Mouse (Mus musculus) adrenal gland, adult 2 months (tissue): Measurements from ENCODE around the gene Aplf. TPM values are rescaled to one million over a fixed set of nuclear protein-coding genes. Genes with fewer than 3 reads are reported as not detected.
A peak's percentile ranks its signal among the peaks of the same experiment; 100 is the strongest.

Experiments
- DNase-seq: peaks from one replicate; pipeline ENCODE4 v3.0.0; 2021
- polyA plus RNA-seq: library from polyadenylated mRNA; depleted of rRNA; stranded (reverse); fragments of >200 nt; gene quantifications from 2 replicates; pipeline ENCODE4 v1.2.3, GENCODE M21; 2012; rRNA removed
- total RNA-seq, 2 experiments: library from RNA; stranded (reverse); gene quantifications; 2 replicates each; pipeline ENCODE4 v1.2.3; 2021

The Aplf gene
- total and polyA plus RNA-seq, 3 experiments: 3.7 to 7.4 (median 5.5) TPM

- no peak for DNase-seq
Observed at GRCm38 (mm10) chr6:87623151-87623550, 48.8 kb downstream of the Aplf start.

GRCm38 (mm10) chr6:87621281-87621680 lies 50.7 kb downstream of the Aplf start:
- DNase-seq: peak; percentile 75

GRCm38 (mm10) chr6:87618021-87618420 lies 54.0 kb downstream of the Aplf start:
- no peak for DNase-seq

DNA sequence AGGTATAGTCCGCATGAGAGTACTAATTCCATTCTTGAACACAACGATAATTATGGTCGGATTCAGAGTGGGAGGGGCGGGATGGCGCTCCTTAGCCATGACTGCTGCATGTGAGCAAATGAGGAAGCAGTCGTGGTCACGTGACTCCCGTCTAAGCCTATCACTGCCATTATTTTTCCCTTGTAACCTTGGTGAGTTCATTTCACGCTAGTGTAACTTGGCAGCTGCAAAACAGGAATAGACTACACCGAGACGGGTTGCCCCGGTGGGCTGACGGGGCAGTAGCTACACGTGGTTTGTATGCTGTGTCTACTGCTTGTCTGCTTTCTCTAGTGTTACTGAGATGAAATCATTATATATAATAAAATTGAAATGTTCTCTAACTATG lies 56.3 kb downstream of the Aplf start:
- DNase-seq: no peak

DNA sequence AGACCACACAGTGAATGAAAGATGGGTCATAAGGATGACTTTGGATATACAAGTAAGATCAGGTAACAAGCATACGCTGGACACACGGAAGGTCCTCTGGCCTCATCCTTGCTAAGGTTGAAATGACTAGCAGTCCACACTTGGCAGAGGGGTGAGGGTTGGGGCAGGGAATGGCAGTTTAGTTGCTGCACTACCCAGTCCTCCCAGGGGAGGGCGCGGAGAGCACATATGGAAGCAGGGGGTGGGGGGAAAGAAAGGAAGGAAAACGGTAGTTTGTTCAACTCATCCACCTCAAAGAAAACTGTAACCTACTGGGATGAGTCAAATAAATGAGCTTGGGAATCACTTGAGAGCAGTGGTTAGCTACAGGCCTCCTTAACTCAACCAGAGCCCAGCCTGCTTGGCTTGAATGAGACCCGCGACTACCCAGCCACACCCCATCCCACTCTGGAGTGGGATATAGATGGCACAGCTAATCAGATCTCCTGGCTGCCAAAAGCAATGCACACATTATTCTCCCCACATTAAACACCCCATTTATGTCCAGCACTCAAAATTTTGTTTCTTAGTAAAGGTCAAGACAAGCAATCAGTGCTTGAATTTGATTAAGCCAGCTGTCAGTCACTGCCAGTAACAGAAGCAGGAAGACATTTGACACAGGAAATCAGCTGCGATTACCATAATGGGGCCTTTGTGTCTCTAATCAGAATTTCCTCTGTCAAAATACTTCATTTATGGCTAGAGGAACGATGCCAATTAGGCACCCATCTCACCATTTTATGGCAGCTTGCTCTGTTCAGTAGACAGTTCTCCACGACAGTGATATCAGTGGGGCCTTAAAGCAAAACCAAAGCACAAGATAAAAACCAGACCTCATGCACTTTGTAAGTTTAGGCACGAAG lies 56.9 kb downstream of the Aplf start:
- peak; percentile 54 for DNase-seq

DNA sequence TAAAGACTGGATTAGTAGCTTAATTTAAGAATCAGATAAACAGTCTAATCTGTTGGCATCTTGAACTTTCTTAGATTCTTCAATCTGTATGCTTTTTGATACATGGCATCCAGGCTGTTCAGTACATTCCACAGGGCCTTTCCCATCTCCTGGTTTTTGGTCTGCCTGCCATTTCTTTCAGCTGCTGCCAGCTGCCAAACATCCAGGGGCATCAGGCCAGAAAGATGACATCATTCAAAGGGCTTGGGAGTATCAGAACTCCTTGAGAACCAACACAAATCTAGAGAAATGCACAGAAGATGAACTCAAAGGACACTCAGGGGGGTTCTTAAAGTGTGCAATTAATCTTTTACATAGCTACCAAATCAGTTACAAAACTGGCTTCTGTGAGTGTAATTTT lies 72.2 kb downstream of the Aplf start:
- DNase-seq: peak; percentile 70

DNA sequence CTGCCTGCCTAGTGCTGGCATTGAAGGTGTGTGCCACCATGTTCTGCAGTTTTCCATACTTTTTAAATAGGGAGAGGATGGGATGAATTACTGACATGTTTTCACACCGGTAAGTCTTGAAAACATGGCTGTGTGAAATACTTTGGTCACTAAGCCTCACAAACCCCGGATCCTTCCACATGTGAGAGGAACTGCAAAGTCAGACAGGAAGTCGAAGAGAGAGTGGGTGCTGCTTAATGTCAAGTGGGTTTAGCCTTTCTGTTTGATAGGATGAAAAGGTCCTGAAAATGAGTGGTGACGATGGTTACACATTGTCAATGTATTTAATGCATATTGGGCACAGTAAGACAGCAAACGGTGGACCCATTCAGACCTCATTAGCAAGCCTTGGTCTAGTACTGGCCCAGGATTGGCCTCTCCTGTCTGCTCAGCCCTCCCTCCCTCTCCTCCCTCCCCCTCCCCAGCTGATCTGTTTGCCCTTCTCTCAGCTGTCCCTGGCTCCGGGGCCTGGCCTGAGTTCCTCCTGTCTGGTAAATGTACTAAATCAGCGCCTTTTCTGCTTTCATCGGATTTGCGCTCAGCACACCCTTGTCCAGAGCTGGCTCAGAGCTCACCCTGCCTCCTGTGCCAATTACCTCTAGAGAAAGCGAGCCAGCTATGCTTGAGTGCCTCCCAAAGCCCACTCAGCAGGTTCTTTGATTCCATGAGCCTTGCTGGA lies 74.7 kb downstream of the Aplf start:
- no peak for DNase-seq

DNA sequence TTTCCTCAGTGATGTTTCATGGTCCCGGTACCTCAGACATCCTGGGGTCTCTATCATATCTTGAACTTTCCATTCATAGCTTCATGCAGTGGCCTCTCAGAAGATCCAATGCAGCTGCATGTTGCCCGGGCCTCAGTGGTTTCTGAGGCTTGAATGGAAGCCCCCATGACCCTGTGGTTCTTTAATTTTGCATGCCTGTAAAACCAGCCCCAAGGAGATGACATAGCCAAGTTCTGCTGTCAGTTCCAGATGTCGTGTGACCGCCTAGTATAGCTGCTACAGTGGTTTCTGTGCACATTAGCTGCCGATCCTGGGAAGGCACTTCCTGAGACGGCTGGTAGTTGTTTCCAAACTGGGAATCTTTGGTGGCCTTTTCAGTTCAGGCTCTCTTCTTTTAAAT lies 77.8 kb downstream of the Aplf start:
- no peak for DNase-seq

DNA sequence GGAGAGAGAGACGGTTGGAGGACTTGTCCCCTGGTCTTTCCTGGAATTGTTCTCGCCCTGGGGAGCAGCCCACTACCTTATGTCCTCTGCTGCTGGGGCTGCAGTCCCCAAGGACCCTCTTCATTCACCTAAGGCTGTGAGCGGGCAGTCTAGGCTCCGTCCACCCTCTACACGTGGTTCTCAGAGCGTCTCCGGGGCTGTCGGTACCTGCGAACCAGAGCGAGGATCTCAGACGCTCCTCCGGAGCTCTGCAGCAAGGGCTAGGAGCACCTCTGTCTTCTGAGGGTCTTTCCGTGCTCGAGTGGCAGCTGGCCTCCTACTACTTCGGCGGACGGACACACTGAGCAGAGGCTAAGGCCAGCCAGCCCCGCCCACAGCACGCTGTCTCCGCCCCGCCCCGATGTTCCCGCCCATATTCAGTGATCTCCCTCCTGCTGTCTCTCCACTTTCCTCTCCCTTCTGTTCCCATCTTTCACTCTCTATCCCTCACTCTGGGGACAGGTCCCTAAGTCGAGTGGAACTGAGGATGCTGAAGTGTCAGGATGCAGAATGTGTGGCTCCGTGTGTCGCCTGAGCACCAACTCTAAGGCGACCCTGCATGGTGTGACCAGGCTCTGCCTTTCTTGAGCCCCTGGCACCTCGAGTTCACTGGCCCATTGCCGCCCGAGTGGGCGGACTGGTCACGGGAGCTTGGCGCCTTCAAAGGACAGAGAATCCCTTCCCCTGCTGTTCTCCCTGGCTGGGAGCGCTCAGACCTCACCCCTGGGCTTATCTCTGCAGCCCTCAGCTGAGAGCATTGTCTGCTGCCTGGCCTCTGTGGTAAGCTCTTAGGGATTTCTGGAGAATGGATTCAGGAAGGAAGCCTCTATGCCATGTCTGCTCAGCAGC lies 81.4 kb downstream of the Aplf start, which contains the start of gene Prokr1:
Prokr1 (minus strand) TSS at position 350 of the 888 bp plus-strand sequence.
- peak; percentile 75 for DNase-seq

- DNase-seq: no peak
Observed at GRCm38 (mm10) chr6:87589718-87590393, 82.1 kb downstream of the Aplf start.

GRCm38 (mm10) chr6:87583991-87584390 lies 88.0 kb downstream of the Aplf start:
- no peak for DNase-seq

DNA sequence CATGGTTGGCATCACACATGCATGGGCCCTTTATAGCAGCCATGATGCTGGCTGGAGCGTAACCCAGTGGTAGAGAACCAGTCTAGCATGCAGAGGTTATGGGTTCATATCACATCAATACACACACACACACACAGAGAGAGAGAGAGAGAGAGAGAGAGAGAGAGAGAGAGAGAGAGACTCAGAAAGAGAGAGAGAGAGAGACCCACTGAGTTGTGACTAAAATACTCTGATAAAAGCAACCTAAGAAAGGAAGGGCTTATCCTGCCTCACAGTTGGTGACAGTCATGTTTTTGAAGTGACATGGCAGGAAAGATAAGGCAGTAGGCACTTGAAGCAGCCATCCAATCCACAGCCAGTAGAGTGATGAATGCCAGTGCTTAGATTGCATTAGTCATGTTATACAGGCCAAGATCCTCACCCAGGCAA lies 88.8 kb downstream of the Aplf start:
- no peak for DNase-seq

- peak; percentile 29 for DNase-seq
Observed at GRCm38 (mm10) chr6:87582456-87582855, 89.5 kb downstream of the Aplf start.

GRCm38 (mm10) chr6:87581581-87581980 lies 90.4 kb downstream of the Aplf start:
- DNase-seq: no peak

DNA sequence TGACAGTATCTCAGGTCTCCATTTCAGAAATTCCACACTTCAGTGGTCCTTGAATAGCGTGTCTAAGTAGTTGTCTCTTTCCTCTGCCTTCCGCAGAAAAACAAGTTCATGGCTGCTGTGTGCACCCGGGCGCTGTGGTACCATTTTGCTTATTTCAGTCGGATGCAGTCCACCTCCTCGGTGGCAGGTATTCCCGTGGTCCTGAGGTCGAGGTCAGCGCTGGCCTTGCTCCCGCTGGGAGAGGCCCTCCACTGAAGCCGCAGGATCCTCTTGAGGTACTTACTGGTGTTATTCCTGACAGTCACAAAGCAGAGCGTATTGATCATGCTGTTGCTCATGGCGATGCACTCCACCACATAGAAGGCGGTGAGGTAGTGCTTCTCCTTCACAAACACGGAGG lies 90.9 kb downstream of the Aplf start:
- DNase-seq: no peak

Other genes starting within 250 kb of the Aplf start
- gene Bmp10, start 243.2 kb downstream of the Aplf start, total RNA-seq: not detected
- not detected in 2 replicates for gene Bmp10, start 243.2 kb downstream of the Aplf start, polyA plus RNA-seq
- 1 to 10 TPM; 3.1 TPM for gene Arhgap25, start 138.9 kb downstream of the Aplf start, total RNA-seq
- gene Arhgap25, start 138.9 kb downstream of the Aplf start, polyA plus RNA-seq: 0.39 and 0.49 TPM in 2 replicates
- under 1 TPM; 0.37 to 0.93 TPM for gene Prokr1, start 81.5 kb downstream of the Aplf start, total RNA-seq
- gene Prokr1, start 81.5 kb downstream of the Aplf start, polyA plus RNA-seq: 0.13 and 0.23 TPM in 2 replicates
- gene Efcc1, start 58.7 kb upstream of the Aplf start, total RNA-seq: 1 to 10 TPM in 1 of 2 experiments, under 1 TPM in 1; 0.63 to 1.1 TPM
- gene Efcc1, start 58.7 kb upstream of the Aplf start, polyA plus RNA-seq: 1.1 and 1.4 TPM in 2 replicates
- under 1 TPM in 1 of 2 experiments, not detected in 1; 0.45 TPM for gene Gp9, start 105.9 kb upstream of the Aplf start, total RNA-seq
- gene Gp9, start 105.9 kb upstream of the Aplf start, polyA plus RNA-seq: 0.84 and 1.0 TPM in 2 replicates
- 10 to 100 TPM; 28.0 to 28.2 TPM for gene Rab43, start 140.0 kb upstream of the Aplf start, total RNA-seq
- 27.6 and 30.6 TPM in 2 replicates for gene Rab43, start 140.0 kb upstream of the Aplf start, polyA plus RNA-seq
- 1 to 10 TPM; 2.5 TPM for gene Gm45140, start 163.6 kb upstream of the Aplf start, total RNA-seq
- 0.02 and 0.15 TPM in 2 replicates for gene Gm45140, start 163.6 kb upstream of the Aplf start, polyA plus RNA-seq
- gene Isy1, start 166.6 kb upstream of the Aplf start, total RNA-seq: 10 to 100 TPM; 44.4 to 55.6 TPM
- 3.1 and 3.8 TPM in 2 replicates for gene Isy1, start 166.6 kb upstream of the Aplf start, polyA plus RNA-seq
- gene Cnbp, start 178.9 kb upstream of the Aplf start, total RNA-seq: 100 to 1,000 TPM; 333 to 380 TPM
- gene Cnbp, start 178.9 kb upstream of the Aplf start, polyA plus RNA-seq: 73.9 and 76.1 TPM in 2 replicates
- gene Copg1, start 215.6 kb upstream of the Aplf start, total RNA-seq: 100 to 1,000 TPM; 102 to 104 TPM
- 26.0 and 41.0 TPM in 2 replicates for gene Copg1, start 215.6 kb upstream of the Aplf start, polyA plus RNA-seq
- 10 to 100 TPM; 21.5 to 22.4 TPM for gene Hmces, start 241.7 kb upstream of the Aplf start, total RNA-seq
- 15.4 and 22.3 TPM in 2 replicates for gene Hmces, start 241.7 kb upstream of the Aplf start, polyA plus RNA-seq